Mouse (Mus musculus): Measurements from ENCODE around the gene Endov. TPM values are rescaled to one million over a fixed set of nuclear protein-coding genes. Genes with fewer than 3 reads are reported as not detected.

Endov gene
- polyA plus RNA-seq, 1 experiment from 2014 or later, result 10.9 TPM

GRCm38 (mm10) chr11:119521920-119522710, 31.0 kb downstream of the Endov start:
- Histone ChIP-seq H3K4me1 (ENCODE audit: control insufficient read depth, insufficient read depth, low read length) (peaks cover 2% of the 10 kb centered on the region; the same call in 1 of the 2 replicates), H3K4me3 (ENCODE audit: low read depth, low read length) (no peak overlapping the region), H3K36me3 (ENCODE audit: control insufficient read depth, insufficient read depth, low read length) (no peaks in the 10 kb centered on the region), H3K27me3 (replicated peaks; ENCODE audit: control insufficient read depth, insufficient read depth, low read length) (no peaks in the 10 kb centered on the region), H3K27ac (replicated peaks; ENCODE audit: low read depth, low read length) (no peak overlapping the region), H3K4me2 (ENCODE audit: low read depth, low read length) (no peak overlapping the region), H3K9me3 (ENCODE audit: control insufficient read depth, low read length) (no peaks in the 10 kb centered on the region), H3K9ac (ENCODE audit: low read depth, low read length) (no peak overlapping the region)
- WGBS, result 85% methylated on average over 6 of the region's 6 CpGs
- ATAC-seq (ENCODE audit: low read depth), result no peak
- no peak for DNase-seq (ENCODE audit: low spot score)

DNA sequence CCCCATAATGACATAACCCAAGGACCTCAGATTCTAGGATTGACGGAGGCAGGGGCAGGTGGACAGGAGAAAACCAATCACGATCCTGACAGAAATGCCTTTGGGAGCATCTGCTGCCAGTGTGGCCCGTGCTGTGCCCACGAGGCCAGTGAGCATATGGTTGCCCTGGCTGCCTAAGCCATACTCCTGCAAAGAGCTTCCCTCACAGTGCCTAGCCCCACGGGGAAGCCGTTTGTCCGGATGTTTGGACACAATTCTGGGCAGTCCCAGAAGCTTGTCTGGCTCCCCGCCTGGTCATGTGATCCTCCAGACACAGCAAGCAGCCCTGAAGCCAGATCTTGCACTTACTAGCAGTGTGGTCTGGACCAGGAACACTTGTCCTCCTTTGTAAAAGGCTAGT, 31.6 kb downstream of the Endov start:
- ATAC-seq (ENCODE audit: low read depth) (no peak), DNase-seq (ENCODE audit: low spot score) (no peak)
- Histone ChIP-seq H3K27ac (replicated peaks; ENCODE audit: low read depth, low read length) (no peak overlapping the region), H3K4me2 (ENCODE audit: low read depth, low read length) (no peak overlapping the region), H3K4me3 (ENCODE audit: low read depth, low read length) (no peak overlapping the region), H3K9me3 (ENCODE audit: control insufficient read depth, low read length) (no peaks in the 10 kb centered on the region), H3K36me3 (ENCODE audit: control insufficient read depth, insufficient read depth, low read length) (no peaks in the 10 kb centered on the region), H3K4me1 (ENCODE audit: control insufficient read depth, insufficient read depth, low read length) (peaks cover 2% of the 10 kb centered on the region; the same call in 1 of the 2 replicates), H3K27me3 (replicated peaks; ENCODE audit: control insufficient read depth, insufficient read depth, low read length) (no peaks in the 10 kb centered on the region), H3K9ac (ENCODE audit: low read depth, low read length) (no peak overlapping the region)
- 78% methylated on average over 8 of the region's 8 CpGs for WGBS

DNA sequence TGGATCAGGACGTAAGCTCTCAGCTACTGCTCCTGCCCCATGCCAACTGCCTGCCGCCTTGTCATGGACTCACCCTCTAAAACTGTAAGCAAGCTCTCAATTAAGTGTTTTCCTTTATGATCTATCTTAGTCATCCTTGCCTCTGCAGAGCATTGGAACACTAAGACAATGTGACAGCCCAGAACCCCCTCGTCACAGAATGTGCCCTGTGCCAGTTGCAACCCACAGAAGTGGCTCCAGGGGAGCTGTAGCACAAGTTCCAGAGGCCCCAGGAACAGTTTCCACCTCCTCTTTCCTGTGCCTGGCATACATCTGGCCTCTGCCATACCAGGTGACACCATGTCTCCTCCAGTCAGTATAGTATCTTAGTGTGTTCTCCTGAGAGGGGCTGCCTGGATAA, 32.2 kb downstream of the Endov start:
- Histone ChIP-seq H3K36me3 (ENCODE audit: control insufficient read depth, insufficient read depth, low read length) (no peaks in the 10 kb centered on the region), H3K9ac (ENCODE audit: low read depth, low read length) (no peak overlapping the region), H3K4me1 (ENCODE audit: control insufficient read depth, insufficient read depth, low read length) (peaks cover 2% of the 10 kb centered on the region; the same call in 1 of the 2 replicates), H3K27me3 (replicated peaks; ENCODE audit: control insufficient read depth, insufficient read depth, low read length) (no peaks in the 10 kb centered on the region), H3K4me3 (ENCODE audit: low read depth, low read length) (no peak overlapping the region), H3K9me3 (ENCODE audit: control insufficient read depth, low read length) (no peaks in the 10 kb centered on the region), H3K27ac (replicated peaks; ENCODE audit: low read depth, low read length) (no peak overlapping the region), H3K4me2 (ENCODE audit: low read depth, low read length) (no peak overlapping the region)
- DNase-seq (ENCODE audit: low spot score) (no peak), ATAC-seq (ENCODE audit: low read depth) (no peak)
- WGBS, result 76% methylated on average over 3 of the region's 3 CpGs

GRCm38 (mm10) chr11:119524545-119524949, 33.4 kb downstream of the Endov start:
- Histone ChIP-seq H3K27me3 (replicated peaks; ENCODE audit: control insufficient read depth, insufficient read depth, low read length) (no peaks in the 10 kb centered on the region), H3K36me3 (ENCODE audit: control insufficient read depth, insufficient read depth, low read length) (no peaks in the 10 kb centered on the region), H3K4me3 (ENCODE audit: low read depth, low read length) (peak overlapping the region; percentile 49), H3K4me2 (ENCODE audit: low read depth, low read length) (peak overlapping the region; percentile 68), H3K4me1 (ENCODE audit: control insufficient read depth, insufficient read depth, low read length) (peaks cover 2% of the 10 kb centered on the region; the same call in 1 of the 2 replicates), H3K9ac (ENCODE audit: low read depth, low read length) (peak overlapping the region; percentile 68), H3K27ac (replicated peaks; ENCODE audit: low read depth, low read length) (no peak overlapping the region), H3K9me3 (ENCODE audit: control insufficient read depth, low read length) (no peaks in the 10 kb centered on the region)
- DNase-seq (ENCODE audit: low spot score), result peak; percentile 98
- 2% methylated on average over 29 of the region's 33 CpGs for WGBS
- peak; percentile 99 for ATAC-seq (ENCODE audit: low read depth)

GRCm38 (mm10) chr11:119526068-119526966, 35.2 kb downstream of the Endov start:
- Histone ChIP-seq H3K27ac (replicated peaks; ENCODE audit: low read depth, low read length) (no peak overlapping the region), H3K4me3 (ENCODE audit: low read depth, low read length) (no peak overlapping the region), H3K27me3 (replicated peaks; ENCODE audit: control insufficient read depth, insufficient read depth, low read length) (no peaks in the 10 kb centered on the region), H3K4me2 (ENCODE audit: low read depth, low read length) (no peak overlapping the region), H3K9me3 (ENCODE audit: control insufficient read depth, low read length) (no peaks in the 10 kb centered on the region), H3K4me1 (ENCODE audit: control insufficient read depth, insufficient read depth, low read length) (peaks cover 2% of the 10 kb centered on the region; the same call in 1 of the 2 replicates), H3K36me3 (ENCODE audit: control insufficient read depth, insufficient read depth, low read length) (no peaks in the 10 kb centered on the region), H3K9ac (ENCODE audit: low read depth, low read length) (no peak overlapping the region)
- ATAC-seq (ENCODE audit: low read depth) (no peak), DNase-seq (ENCODE audit: low spot score) (no peak)
- 80% methylated on average over 14 of the region's 14 CpGs for WGBS

- Histone ChIP-seq H3K27me3 (replicated peaks; ENCODE audit: control insufficient read depth, insufficient read depth, low read length) (no peaks in the 10 kb centered on the region), H3K4me1 (ENCODE audit: control insufficient read depth, insufficient read depth, low read length) (peaks cover 2% of the 10 kb centered on the region; the same call in 1 of the 2 replicates), H3K9ac (ENCODE audit: low read depth, low read length) (no peak overlapping the region), H3K4me2 (ENCODE audit: low read depth, low read length) (no peak overlapping the region), H3K36me3 (ENCODE audit: control insufficient read depth, insufficient read depth, low read length) (no peaks in the 10 kb centered on the region), H3K27ac (replicated peaks; ENCODE audit: low read depth, low read length) (no peak overlapping the region), H3K4me3 (ENCODE audit: low read depth, low read length) (no peak overlapping the region), H3K9me3 (ENCODE audit: control insufficient read depth, low read length) (no peaks in the 10 kb centered on the region)
- no peak for ATAC-seq (ENCODE audit: low read depth)
- DNase-seq (ENCODE audit: low spot score), result no peak
- 61% methylated on average over 11 of the region's 11 CpGs for WGBS
These were observed 37.8 kb downstream of the Endov start for GRCm38 (mm10) chr11:119528930-119529329.

DNA sequence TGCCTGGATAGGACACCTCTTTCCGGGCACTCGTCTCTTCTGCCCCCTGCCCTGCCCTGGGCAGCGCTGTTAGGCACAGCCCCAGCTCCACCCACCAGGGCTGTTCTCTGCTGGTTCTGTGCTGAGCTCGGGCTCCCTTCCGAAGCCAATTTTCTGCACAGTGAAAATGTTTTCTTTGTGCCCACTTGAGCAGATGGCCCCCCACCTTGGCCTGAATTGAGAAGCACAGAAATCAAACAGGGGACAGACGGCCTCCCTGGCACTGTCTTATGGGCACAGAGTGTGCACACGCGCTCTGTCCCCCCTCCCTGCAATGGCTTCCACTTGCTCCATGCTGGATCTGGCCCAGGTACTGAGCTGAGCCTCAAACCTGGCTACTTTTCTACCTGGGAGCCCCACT, 41.3 kb downstream of the Endov start:
- DNase-seq (ENCODE audit: low spot score), result no peak
- no peaks in the 10 kb centered on the region for H3K27me3 ChIP-seq (replicated peaks; ENCODE audit: control insufficient read depth, insufficient read depth, low read length)
- no peak overlapping the region for H3K27ac ChIP-seq (replicated peaks; ENCODE audit: low read depth, low read length)
- no peak overlapping the region for H3K9ac ChIP-seq (ENCODE audit: low read depth, low read length)
- no peaks in the 10 kb centered on the region for H3K36me3 ChIP-seq (ENCODE audit: control insufficient read depth, insufficient read depth, low read length)
- no peaks in the 10 kb centered on the region for H3K9me3 ChIP-seq (ENCODE audit: control insufficient read depth, low read length)
- WGBS, result 67% methylated on average over 8 of the region's 8 CpGs
- ATAC-seq (ENCODE audit: low read depth), result no peak
- no peaks in the 10 kb centered on the region for H3K4me1 ChIP-seq (ENCODE audit: control insufficient read depth, insufficient read depth, low read length)
- H3K4me2 ChIP-seq (ENCODE audit: low read depth, low read length), result no peak overlapping the region
- H3K4me3 ChIP-seq (ENCODE audit: low read depth, low read length), result no peak overlapping the region

- 67% methylated on average over 7 of the region's 7 CpGs for WGBS
- Histone ChIP-seq H3K4me3 (ENCODE audit: low read depth, low read length) (no peak overlapping the region), H3K4me2 (ENCODE audit: low read depth, low read length) (no peak overlapping the region), H3K9ac (ENCODE audit: low read depth, low read length) (no peak overlapping the region), H3K9me3 (ENCODE audit: control insufficient read depth, low read length) (no peaks in the 10 kb centered on the region), H3K4me1 (ENCODE audit: control insufficient read depth, insufficient read depth, low read length) (no peaks in the 10 kb centered on the region), H3K27me3 (replicated peaks; ENCODE audit: control insufficient read depth, insufficient read depth, low read length) (no peaks in the 10 kb centered on the region), H3K36me3 (ENCODE audit: control insufficient read depth, insufficient read depth, low read length) (no peaks in the 10 kb centered on the region), H3K27ac (replicated peaks; ENCODE audit: low read depth, low read length) (no peak overlapping the region)
- no peak for DNase-seq (ENCODE audit: low spot score)
- no peak for ATAC-seq (ENCODE audit: low read depth)
These were observed 42.6 kb downstream of the Endov start for GRCm38 (mm10) chr11:119533745-119534144.
